Mouse (Mus musculus) embryonic fibroblast, embryonic 13.5 days (primary cell): ENCODE results near the gene Akt3.

Experiments
- CTCF ChIP-seq: IDR thresholded peaks from 2 replicates; pipeline ENCODE4 v1.5.1; 2011; ENCODE audit warnings: mild to moderate bottlenecking, control low read depth, low read length, moderate library complexity, borderline replicate concordance; ENCODE audit not compliant: insufficient read depth
- POLR2A ChIP-seq: IDR thresholded peaks from 2 replicates; pipeline ENCODE4 v1.6.1; 2011; ENCODE audit warnings: low read depth, mild to moderate bottlenecking, control low read depth, low read length, moderate library complexity

DNA sequence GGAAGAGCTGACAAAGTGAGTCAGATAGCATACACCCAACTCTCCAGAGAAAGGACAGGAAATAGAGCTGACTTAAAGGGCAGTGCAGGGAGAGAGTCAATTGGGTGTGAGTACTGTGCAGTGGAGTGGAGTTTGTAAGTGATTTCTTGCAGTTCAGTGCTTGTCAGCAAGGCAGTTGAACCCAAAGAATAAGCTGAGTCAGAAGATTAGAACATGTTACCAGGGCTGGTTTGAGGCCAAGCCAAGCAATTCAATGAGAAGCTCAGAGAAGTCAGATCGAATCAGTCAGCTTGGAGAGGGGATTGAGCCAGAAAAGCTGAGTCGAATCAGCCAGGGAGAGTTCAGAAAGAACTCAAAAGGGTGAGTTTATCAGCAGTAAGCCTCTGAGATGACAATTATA lies 196.2 kb downstream of the Akt3 start:
- no peak for TF ChIP-seq CTCF
- TF ChIP-seq POLR2A, result no peak
